Mouse (Mus musculus) hindbrain, embryonic 11.5 days (tissue): Measurements from ENCODE around the gene Ptges2. TPM values are rescaled to one million over a fixed set of nuclear protein-coding genes. Genes with fewer than 3 reads are reported as not detected.
A peak's percentile ranks its signal among the peaks of the same experiment; 100 is the strongest.

ENCODE experiments used
- ATAC-seq: fragments of 200-750 bp; cut with Nextera tagmentation; 2 replicates; pipeline ENCODE4 v1.8.0; 2017; ENCODE audit warnings: mild to moderate bottlenecking, moderate TSS enrichment, moderate library complexity; ENCODE audit not compliant: low FRiP score
- DNase-seq: peaks from one replicate; pipeline ENCODE4 v3.0.0-alpha.2; 2015; ENCODE audit warnings: low spot score
- H3K27ac ChIP-seq: fragments of 300-500 bp; sonication (generic); 2 replicates; pipeline ENCODE4 v1.5.1; 2014; ENCODE audit warnings: mild to moderate bottlenecking, low read depth, low read length
- H3K27me3 ChIP-seq: fragments of 300-500 bp; sonication (generic); 2 replicates; pipeline ENCODE4 v1.6.1; 2014; ENCODE audit warnings: mild to moderate bottlenecking, low read length, moderate library complexity, mixed read lengths; ENCODE audit not compliant: control insufficient read depth, insufficient read depth
- H3K36me3 ChIP-seq: fragments of 300-500 bp; sonication (generic); 2 replicates; pipeline ENCODE4 v1.6.1; 2014; ENCODE audit warnings: mild to moderate bottlenecking, low read length, moderate library complexity, mixed read lengths; ENCODE audit not compliant: control insufficient read depth, insufficient read depth
- H3K4me1 ChIP-seq: fragments of 300-500 bp; sonication (generic); replicated peaks from 2 replicates; pipeline ENCODE4 v1.6.1; 2014; ENCODE audit warnings: low read length, mixed read lengths; ENCODE audit not compliant: control insufficient read depth, insufficient read depth
- H3K4me2 ChIP-seq: fragments of 300-500 bp; sonication (generic); replicated peaks from 2 replicates; pipeline ENCODE4 v1.6.1; 2014; ENCODE audit warnings: mild to moderate bottlenecking, low read depth, low read length
- H3K4me3 ChIP-seq: fragments of 300-500 bp; sonication (generic); 2 replicates; pipeline ENCODE4 v1.5.1; 2014; ENCODE audit warnings: low read depth, low read length
- H3K9ac ChIP-seq: fragments of 300-500 bp; sonication (generic); 2 replicates; pipeline ENCODE4 v1.6.1; 2014; ENCODE audit warnings: low read depth, low read length
- H3K9me3 ChIP-seq: fragments of 300-500 bp; sonication (generic); 2 replicates; pipeline ENCODE4 v1.6.1; 2016; ENCODE audit warnings: low read length; ENCODE audit not compliant: control insufficient read depth
- WGBS: fragments of 180-500 bp; shearing (Covaris S2); extraction: QIAGEN DNeasy Blood & Tissue Kit; methylation state at CpG from one replicate; pipeline ENCODE4 v1.1.7; 2014; 5-methylcytosine and 5-hydroxymethylcytosine counted together
- polyA plus RNA-seq: library from polyadenylated mRNA; unstranded; fragments of >200 nt; fragmentation: Nextera tagmentation; extraction: Ambion mirVana; gene quantifications from 2 replicates; pipeline ENCODE4 v1.2.1, GENCODE M21; 2014

Gene Ptges2
- polyA plus RNA-seq, 1 experiment from 2014 or later: 30.8 TPM

DNA sequence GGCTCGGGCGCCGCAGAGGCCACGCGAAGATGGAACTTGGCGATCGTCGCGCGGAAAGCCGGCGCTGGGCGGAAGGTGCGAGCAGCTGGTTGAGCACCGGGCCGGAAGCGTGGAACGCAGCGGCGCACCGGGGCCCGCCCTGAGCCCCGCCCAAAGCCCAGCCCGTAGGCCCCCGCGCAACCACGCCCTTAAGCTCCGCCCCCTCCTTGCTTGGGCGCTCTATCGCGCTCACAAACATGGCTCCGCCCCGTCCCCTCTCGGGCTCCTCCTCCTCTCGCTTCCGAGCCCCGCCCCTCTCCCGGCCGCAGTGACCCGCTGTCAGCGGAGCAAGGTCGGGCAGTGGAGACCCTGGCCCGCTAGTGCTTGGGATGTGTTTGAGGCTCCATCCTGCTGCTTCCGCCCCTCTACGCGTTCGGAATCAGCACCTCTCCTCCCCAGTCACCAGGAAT, 13.9 kb upstream of the Ptges2 start, which contains the start of gene 1110008P14Rik:
Gene 1110008P14Rik (minus strand): TSS at position 164 of the 449 bp plus-strand sequence.
- H3K4me3 ChIP-seq: peak within 1 kb of the TSS; percentile 67
- WGBS: 1% methylated on average over 45 of the region's 47 CpGs
- DNase-seq (peak; percentile 97), ATAC-seq (peak; percentile 90)
- peak within 1 kb of the TSS; percentile 97 for H3K4me2 ChIP-seq
- peaks cover 6% of the 10 kb centered on the region; the same call in 1 of the 2 replicates for H3K36me3 ChIP-seq
- peak within 1 kb of the TSS; percentile 71 for H3K9ac ChIP-seq
- no peak within 1 kb of the TSS for H3K27ac ChIP-seq
- no peaks in the 10 kb centered on the region for H3K9me3 ChIP-seq
- H3K4me1 ChIP-seq: no peaks in the 10 kb centered on the region; the same call in 1 of the 2 replicates
- H3K27me3 ChIP-seq: peaks cover 2% of the 10 kb centered on the region; the same call in 1 of the 2 replicates

DNA sequence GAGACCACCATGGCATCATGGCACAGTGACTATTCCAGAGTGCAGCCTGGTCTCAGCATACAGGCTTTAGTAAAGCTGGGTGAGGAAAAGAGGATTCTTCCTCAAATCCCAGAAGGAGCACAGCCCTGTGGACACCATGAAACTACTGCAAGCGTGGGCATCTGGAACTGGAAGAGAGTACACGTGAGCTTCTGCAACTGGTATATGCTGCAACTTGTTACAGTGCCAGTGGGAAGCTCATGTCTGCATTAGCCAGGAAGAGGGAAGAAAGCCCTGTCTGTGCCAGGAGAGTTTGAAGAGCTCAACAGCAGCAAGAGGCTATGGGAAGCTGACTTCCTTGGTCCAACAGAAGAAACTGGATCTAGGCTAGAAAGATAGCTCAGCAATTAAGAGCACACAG, 13.0 kb upstream of the Ptges2 start:
- Histone ChIP-seq H3K4me1 (no peaks in the 10 kb centered on the region; the same call in 1 of the 2 replicates), H3K4me2 (no peak overlapping the region), H3K27me3 (peaks cover 2% of the 10 kb centered on the region; the same call in 1 of the 2 replicates), H3K4me3 (no peak overlapping the region), H3K9ac (no peak overlapping the region), H3K9me3 (no peaks in the 10 kb centered on the region), H3K27ac (no peak overlapping the region), H3K36me3 (peaks cover 6% of the 10 kb centered on the region; the same call in 1 of the 2 replicates)
- ATAC-seq: no peak
- DNase-seq: no peak
- 87% methylated on average over 2 of the region's 2 CpGs for WGBS

DNA sequence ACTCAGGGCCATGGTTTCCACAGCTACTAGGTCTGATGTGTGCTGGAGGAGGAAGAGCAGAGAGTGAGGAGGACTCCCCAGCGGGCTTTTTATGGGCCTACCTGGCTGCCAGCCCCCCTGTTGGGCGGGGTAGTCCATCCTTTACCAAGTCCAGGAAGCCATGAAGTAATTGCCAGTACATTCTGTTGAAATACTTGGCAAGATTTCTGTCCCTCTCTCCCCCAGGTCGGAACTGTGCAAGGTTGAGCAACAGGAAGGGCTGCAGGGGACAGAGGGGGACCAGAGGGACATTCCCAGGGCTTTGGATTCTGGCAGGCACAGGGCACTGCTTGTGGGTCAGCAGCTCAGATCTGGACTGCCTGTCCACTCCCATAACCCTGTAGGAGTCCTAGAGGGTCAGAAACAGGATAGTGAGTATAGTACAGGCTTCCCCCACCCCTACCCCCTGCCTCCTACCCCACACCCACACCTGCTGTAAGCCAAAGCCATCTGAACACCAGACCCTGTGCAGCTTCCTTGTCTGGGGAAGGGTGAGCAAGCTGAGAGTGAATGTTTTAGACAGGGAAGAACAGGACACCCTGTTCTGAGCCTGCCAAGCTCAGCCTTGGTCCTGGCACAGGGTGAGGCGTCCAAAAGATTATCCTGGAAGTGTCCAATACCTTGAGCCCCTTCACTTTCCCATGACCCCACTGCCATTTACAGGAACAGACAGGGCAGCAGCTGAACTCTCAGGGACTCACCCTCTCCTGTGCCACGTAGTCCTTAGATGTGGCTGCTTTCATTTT, 7.8 kb upstream of the Ptges2 start, which contains the start of gene Lcn2:
Gene Lcn2 (minus strand): TSS at position 547 of the 785 bp plus-strand sequence.
- ATAC-seq: no peak

DNA sequence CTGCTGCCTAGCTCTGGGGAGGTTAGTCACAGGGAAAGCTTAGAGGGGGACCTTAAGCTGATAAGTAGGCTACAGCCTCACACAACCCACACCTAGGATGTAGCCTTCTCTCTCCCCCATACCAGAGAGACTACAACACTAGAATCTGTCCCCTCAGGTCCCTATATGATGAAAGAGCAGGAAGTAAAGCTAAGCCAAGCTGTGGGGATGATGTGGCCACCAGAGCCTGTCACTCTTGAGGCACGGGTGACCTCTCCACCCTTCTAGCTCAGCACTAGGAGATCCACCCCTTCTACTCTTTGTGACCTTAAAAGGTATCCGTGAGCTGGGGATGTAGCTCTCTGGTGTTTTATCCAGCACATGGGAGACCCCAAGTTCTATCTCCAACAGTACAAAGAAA, 6.5 kb upstream of the Ptges2 start:
- Histone ChIP-seq H3K36me3 (no peaks in the 10 kb centered on the region), H3K9me3 (no peaks in the 10 kb centered on the region), H3K9ac (no peak overlapping the region), H3K27ac (no peak overlapping the region), H3K4me2 (no peak overlapping the region), H3K4me1 (no peaks in the 10 kb centered on the region), H3K27me3 (0 out of 2 replicates have a peak, but pooled peaks cover 2% of the 10 kb centered on the region), H3K4me3 (no peak overlapping the region)
- WGBS: 64% methylated on average over 2 of the region's 2 CpGs
- no peak for DNase-seq
- ATAC-seq: no peak

More for the DNA sequence above, 7.8 kb upstream of the Ptges2 start, which contains the start of gene Lcn2:
- no peaks in the 10 kb centered on the region for H3K4me1 ChIP-seq
- peaks cover 2% of the 10 kb centered on the region; the same call in 1 of the 2 replicates for H3K27me3 ChIP-seq
- no peaks in the 10 kb centered on the region for H3K9me3 ChIP-seq
- H3K27ac ChIP-seq: no peak within 1 kb of the TSS
- no peaks in the 10 kb centered on the region for H3K36me3 ChIP-seq
- WGBS: 64% methylated on average over 5 of the region's 5 CpGs
- no peak within 1 kb of the TSS for H3K9ac ChIP-seq
- H3K4me2 ChIP-seq: no peak within 1 kb of the TSS
- H3K4me3 ChIP-seq: no peak within 1 kb of the TSS
- DNase-seq: no peak

DNA sequence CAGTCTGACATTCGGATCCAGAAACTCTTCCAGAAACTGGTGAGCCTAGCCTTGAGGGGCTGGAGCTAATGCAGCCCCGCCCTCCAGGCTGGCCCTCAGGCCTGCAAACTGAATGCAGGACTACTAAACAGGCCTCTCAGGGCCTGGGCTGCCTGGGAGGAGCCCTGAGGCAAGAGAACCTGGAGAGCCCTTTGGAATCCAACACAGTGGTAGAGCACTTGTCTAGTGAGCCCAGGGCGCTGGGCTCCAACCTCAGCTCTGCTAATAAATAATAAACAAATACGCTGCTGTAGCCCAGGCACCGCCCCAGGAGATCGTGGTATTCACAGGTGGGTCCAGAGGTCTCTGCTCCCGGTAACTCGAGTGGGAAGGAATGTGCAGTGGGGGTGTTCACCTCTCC, 4.8 kb upstream of the Ptges2 start:
- no peak overlapping the region for H3K4me3 ChIP-seq
- DNase-seq (no peak), ATAC-seq (no peak)
- H3K36me3 ChIP-seq: no peaks in the 10 kb centered on the region
- no peak overlapping the region for H3K27ac ChIP-seq
- H3K4me1 ChIP-seq: no peaks in the 10 kb centered on the region
- H3K9me3 ChIP-seq: no peaks in the 10 kb centered on the region
- no peak overlapping the region for H3K9ac ChIP-seq
- no peaks in the 10 kb centered on the region for H3K27me3 ChIP-seq
- no peak overlapping the region for H3K4me2 ChIP-seq
- WGBS: 72% methylated on average over 8 of the region's 8 CpGs

DNA sequence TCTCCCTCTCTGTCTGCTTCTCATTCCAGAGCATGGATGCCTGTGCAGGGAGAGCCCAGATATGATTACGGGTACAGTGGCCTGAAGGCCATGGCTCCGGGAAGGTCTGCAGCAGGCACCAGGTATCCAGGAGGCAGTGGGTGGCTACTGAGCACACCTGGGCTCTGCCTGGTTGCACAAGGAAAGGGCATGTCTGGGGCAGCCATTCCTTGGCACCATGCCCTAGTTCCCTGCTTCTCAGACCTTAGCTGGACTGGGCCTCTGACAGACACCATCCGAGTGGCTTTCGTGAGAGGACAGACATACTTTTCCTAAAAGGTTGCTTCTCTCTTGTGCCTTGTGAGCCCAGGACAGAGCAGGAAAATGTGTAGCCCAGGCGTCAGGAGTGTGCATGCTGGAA, 3.6 kb upstream of the Ptges2 start:
- no peak overlapping the region for H3K4me3 ChIP-seq
- no peak overlapping the region for H3K9ac ChIP-seq
- H3K9me3 ChIP-seq: no peaks in the 10 kb centered on the region
- no peaks in the 10 kb centered on the region for H3K36me3 ChIP-seq
- DNase-seq (no peak), ATAC-seq (no peak)
- H3K4me1 ChIP-seq: peaks cover 2% of the 10 kb centered on the region; the same call in 1 of the 2 replicates
- no peaks in the 10 kb centered on the region for H3K27me3 ChIP-seq
- no peak overlapping the region for H3K4me2 ChIP-seq
- WGBS: 90% methylated on average over 5 of the region's 5 CpGs
- H3K27ac ChIP-seq: no peak overlapping the region

DNA sequence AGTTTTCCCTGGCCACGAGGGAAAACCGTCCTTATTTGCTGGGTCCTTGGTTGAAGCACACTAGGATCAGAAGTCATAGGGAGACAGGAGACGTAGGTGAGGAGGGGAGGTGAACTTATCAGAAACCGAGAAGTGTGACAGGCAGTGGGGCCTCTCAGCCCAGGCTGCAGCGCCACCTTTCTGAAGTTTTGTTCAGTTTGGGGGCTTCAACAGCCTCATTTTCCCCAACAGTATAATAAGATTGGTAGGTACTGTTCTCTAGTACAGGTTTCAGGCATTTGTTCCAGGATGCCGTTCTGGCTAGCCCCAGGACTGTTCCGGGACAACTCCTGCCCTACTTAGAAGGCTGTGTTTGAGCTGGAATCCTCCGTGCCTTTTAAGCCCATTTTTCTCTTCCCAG, 723 bp upstream of the Ptges2 start:
- 4% methylated on average over 8 of the region's 8 CpGs for WGBS

DNA sequence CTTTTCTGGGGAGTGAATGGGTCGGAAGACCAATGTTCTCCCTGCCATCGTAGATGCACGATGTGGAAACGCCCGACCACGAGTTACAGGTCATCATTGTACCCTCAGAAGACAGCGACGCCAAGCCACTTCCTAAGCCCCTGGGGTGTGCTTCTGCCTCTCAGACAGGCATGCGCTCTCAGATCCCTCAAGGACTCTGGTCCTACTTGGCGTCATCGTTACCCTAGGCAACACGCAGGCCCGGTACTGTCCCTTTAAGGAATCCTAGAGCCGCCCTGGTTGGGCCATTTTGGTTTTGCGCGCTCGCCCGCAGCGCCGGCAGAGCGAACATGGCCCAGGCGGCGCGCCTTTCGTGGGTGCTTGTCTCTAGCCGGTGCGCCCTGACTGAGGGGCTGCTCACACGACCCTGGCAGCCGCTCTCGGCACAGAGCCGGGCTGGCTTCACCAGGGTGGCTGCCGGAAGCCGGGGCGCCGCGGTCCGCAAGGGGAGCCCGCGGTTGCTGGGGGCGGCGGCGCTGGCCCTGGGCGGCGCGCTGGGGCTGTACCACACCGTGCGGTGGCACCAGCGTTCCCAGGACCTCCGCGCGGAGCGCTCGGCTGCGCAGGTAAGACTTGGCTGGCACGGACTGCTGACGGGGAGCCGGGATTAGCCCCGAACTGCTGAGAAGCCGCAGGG, 388 bp downstream of the Ptges2 start:
- H3K9ac ChIP-seq: peak overlapping the region; percentile 86

More for the DNA sequence above, 723 bp upstream of the Ptges2 start:
- H3K36me3 ChIP-seq: no peaks in the 10 kb centered on the region
- H3K9me3 ChIP-seq: no peaks in the 10 kb centered on the region
- peak overlapping the region; percentile 57 for H3K4me2 ChIP-seq
- H3K27ac ChIP-seq: peak overlapping the region; percentile 70
- DNase-seq: no peak
- no peaks in the 10 kb centered on the region for H3K27me3 ChIP-seq
- peaks cover 4% of the 10 kb centered on the region; the same call in 1 of the 2 replicates for H3K4me1 ChIP-seq
- H3K9ac ChIP-seq: peak overlapping the region; percentile 86
- H3K4me3 ChIP-seq: peak overlapping the region; percentile 89
- 0 out of 2 replicates have a peak, but pooled peaks have one; percentile 1 for ATAC-seq

More for the DNA sequence above, 388 bp downstream of the Ptges2 start:
- WGBS: 0% methylated on average over 58 of the region's 59 CpGs
- peak overlapping the region; percentile 70 for H3K27ac ChIP-seq
- peak; percentile 89 for DNase-seq
- peaks cover 4% of the 10 kb centered on the region; the same call in 1 of the 2 replicates for H3K4me1 ChIP-seq
- peak; percentile 97 for ATAC-seq
- H3K4me3 ChIP-seq: peak overlapping the region; percentile 89
- no peaks in the 10 kb centered on the region for H3K9me3 ChIP-seq
- H3K36me3 ChIP-seq: no peaks in the 10 kb centered on the region
- H3K27me3 ChIP-seq: no peaks in the 10 kb centered on the region
- peak overlapping the region; percentile 57 for H3K4me2 ChIP-seq
